Mouse (Mus musculus): ENCODE measurements around the gene Necab3. TPM values are rescaled to one million over a fixed set of nuclear protein-coding genes. Genes with fewer than 3 reads are reported as not detected.

Gene Necab3
- polyA plus RNA-seq, 1 experiment from 2014 or later: 10.4 TPM

DNA sequence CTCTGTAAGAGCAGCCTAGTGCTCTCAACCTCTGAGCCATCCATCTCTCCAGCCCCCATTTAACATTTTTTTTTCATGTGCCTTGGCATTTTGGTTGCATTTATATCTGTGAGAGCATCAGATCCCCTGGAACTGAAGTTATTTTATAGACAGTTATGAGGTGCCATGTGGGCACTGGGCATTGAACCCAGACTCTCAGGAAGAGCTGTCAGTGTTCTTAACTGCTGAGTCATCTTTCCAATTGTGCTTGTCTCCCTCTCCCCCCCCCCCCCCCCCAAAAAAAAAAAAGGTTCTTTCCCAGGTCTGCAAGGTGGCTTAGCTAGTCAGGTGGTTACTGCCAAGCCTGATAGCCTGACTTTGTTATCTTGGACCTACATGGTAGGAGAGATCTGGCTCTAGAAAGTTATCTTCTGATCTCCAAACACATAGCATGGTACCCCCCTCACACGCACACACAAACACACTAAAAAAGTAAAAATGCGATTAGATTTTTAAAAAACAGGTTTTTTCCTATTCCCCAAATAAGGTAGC lies 58.9 kb downstream of the Necab3 start:
- H3K27ac ChIP-seq (ENCODE audit: low read depth, low read length): no peak overlapping the region
- WGBS: 97% methylated on average over 2 of the region's 2 CpGs

DNA sequence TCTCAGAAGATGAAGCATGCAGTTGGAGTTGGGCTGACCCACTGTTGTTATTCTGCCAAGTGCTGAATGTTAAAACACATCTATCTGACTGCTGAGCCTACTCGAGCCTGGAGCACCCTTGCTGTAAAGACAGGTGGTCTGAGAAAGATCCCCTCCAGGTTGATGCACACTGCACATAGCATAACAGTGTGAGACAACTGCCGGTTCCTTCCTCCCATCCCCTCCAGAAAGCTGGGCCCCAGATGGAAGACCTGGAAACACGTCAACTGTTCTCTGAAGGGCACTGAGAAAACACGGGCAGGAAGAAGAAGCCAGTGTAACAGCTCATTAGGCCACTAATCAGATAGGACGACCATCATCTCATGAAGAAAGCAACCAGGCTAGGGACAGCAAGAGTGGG lies 60.1 kb downstream of the Necab3 start:
- DNase-seq (ENCODE audit: low spot score) (no peak), ATAC-seq (ENCODE audit: insufficient read depth, low FRiP score, low TSS enrichment) (no peak)
- Histone ChIP-seq H3K9ac (ENCODE audit: low read length) (no peak overlapping the region), H3K4me1 (ENCODE audit: control insufficient read depth, insufficient read depth, low read length) (no peaks in the 10 kb centered on the region), H3K36me3 (ENCODE audit: control insufficient read depth, insufficient read depth, low read length) (no peaks in the 10 kb centered on the region), H3K4me3 (ENCODE audit: low read depth, low read length) (no peak overlapping the region), H3K27ac (ENCODE audit: low read depth, low read length) (no peak overlapping the region), H3K4me2 (ENCODE audit: low read depth) (no peak overlapping the region), H3K27me3 (ENCODE audit: control insufficient read depth, insufficient read depth, low read length) (no peaks in the 10 kb centered on the region), H3K9me3 (ENCODE audit: control insufficient read depth, low read length) (no peaks in the 10 kb centered on the region)
- whole genome bisulfite sequencing: 66% methylated on average over 5 of the region's 5 CpGs

More for the DNA sequence above, 58.9 kb downstream of the Necab3 start:
- DNase-seq (ENCODE audit: low spot score): no peak
- Histone ChIP-seq H3K4me3 (ENCODE audit: low read depth, low read length) (no peak overlapping the region), H3K9ac (ENCODE audit: low read length) (no peak overlapping the region), H3K4me1 (ENCODE audit: control insufficient read depth, insufficient read depth, low read length) (no peaks in the 10 kb centered on the region), H3K27me3 (ENCODE audit: control insufficient read depth, insufficient read depth, low read length) (no peaks in the 10 kb centered on the region), H3K4me2 (ENCODE audit: low read depth) (no peak overlapping the region), H3K9me3 (ENCODE audit: control insufficient read depth, low read length) (no peaks in the 10 kb centered on the region), H3K36me3 (ENCODE audit: control insufficient read depth, insufficient read depth, low read length) (no peaks in the 10 kb centered on the region)
- ATAC-seq (ENCODE audit: insufficient read depth, low FRiP score, low TSS enrichment): no peak

GRCm38 (mm10) chr2:154495021-154495420 lies 63.7 kb downstream of the Necab3 start:
- ATAC-seq (ENCODE audit: insufficient read depth, low FRiP score, low TSS enrichment): no peak
- Histone ChIP-seq H3K4me3 (ENCODE audit: low read depth, low read length) (no peak overlapping the region), H3K27ac (ENCODE audit: low read depth, low read length) (no peak overlapping the region), H3K4me2 (ENCODE audit: low read depth) (no peak overlapping the region), H3K27me3 (ENCODE audit: control insufficient read depth, insufficient read depth, low read length) (no peaks in the 10 kb centered on the region), H3K36me3 (ENCODE audit: control insufficient read depth, insufficient read depth, low read length) (no peaks in the 10 kb centered on the region), H3K4me1 (ENCODE audit: control insufficient read depth, insufficient read depth, low read length) (no peaks in the 10 kb centered on the region), H3K9ac (ENCODE audit: low read length) (no peak overlapping the region), H3K9me3 (ENCODE audit: control insufficient read depth, low read length) (no peaks in the 10 kb centered on the region)
- 89% methylated on average over 4 of the region's 4 CpGs for WGBS
- DNase-seq (ENCODE audit: low spot score): no peak

Other genes with a start within 250 kb of the Necab3 start
- gene Cdk5rap1, start 185.9 kb downstream of the Necab3 start, polyA plus RNA-seq (2014; fragmentation: Nextera tagmentation; extraction: Ambion mirVana): 15.8 and 16.0 TPM in 2 replicates
- 2.8 TPM in 2 replicates for gene Snta1, start 150.8 kb downstream of the Necab3 start, polyA plus RNA-seq (2014; fragmentation: Nextera tagmentation; extraction: Ambion mirVana)
- gene Cbfa2t2, start 122.4 kb downstream of the Necab3 start, polyA plus RNA-seq (2014; fragmentation: Nextera tagmentation; extraction: Ambion mirVana): 62.6 and 63.6 TPM in 2 replicates
- gene 1700003F12Rik, start 11.8 kb downstream of the Necab3 start, polyA plus RNA-seq (2014; fragmentation: Nextera tagmentation; extraction: Ambion mirVana): 1.5 and 2.6 TPM in 2 replicates
- gene Actl10, start 7.1 kb downstream of the Necab3 start, polyA plus RNA-seq (2014; fragmentation: Nextera tagmentation; extraction: Ambion mirVana): 0.20 and 0.42 TPM in 2 replicates
- gene E2f1, start 11.0 kb upstream of the Necab3 start, polyA plus RNA-seq (2014; fragmentation: Nextera tagmentation; extraction: Ambion mirVana): 13.1 and 13.9 TPM in 2 replicates
- gene Pxmp4, start 44.8 kb upstream of the Necab3 start, polyA plus RNA-seq (2014; fragmentation: Nextera tagmentation; extraction: Ambion mirVana): 14.5 and 15.1 TPM in 2 replicates
- gene Zfp341, start 54.4 kb upstream of the Necab3 start, polyA plus RNA-seq (2014; fragmentation: Nextera tagmentation; extraction: Ambion mirVana): 0.87 and 1.5 TPM in 2 replicates
- gene 4930519P11Rik, start 54.5 kb upstream of the Necab3 start, polyA plus RNA-seq (2014; fragmentation: Nextera tagmentation; extraction: Ambion mirVana): not detected in 2 replicates
- gene Chmp4b, start 92.8 kb upstream of the Necab3 start, polyA plus RNA-seq (2014; fragmentation: Nextera tagmentation; extraction: Ambion mirVana): 10.5 and 12.0 TPM in 2 replicates
- gene Gm14214, start 211.1 kb upstream of the Necab3 start, polyA plus RNA-seq (2014; fragmentation: Nextera tagmentation; extraction: Ambion mirVana): not detected in 2 replicates
- 59.4 and 74.7 TPM in 2 replicates for gene Raly, start 232.2 kb upstream of the Necab3 start, polyA plus RNA-seq (2014; fragmentation: Nextera tagmentation; extraction: Ambion mirVana)
- gene a, start 232.5 kb upstream of the Necab3 start, polyA plus RNA-seq (2014; fragmentation: Nextera tagmentation; extraction: Ambion mirVana): 1.2 and 1.3 TPM in 2 replicates

Data from neural tube, embryonic 11.5 days (tissue).